Mouse (Mus musculus) adrenal gland, postnatal 10 days (tissue): Measurements from ENCODE around the gene Nrg4. TPM values are rescaled to one million over a fixed set of nuclear protein-coding genes. Genes with fewer than 3 reads are reported as not detected.

ENCODE experiments used
- DNase-seq: peaks from one replicate; pipeline ENCODE4 v3.0.0; 2021; ENCODE audit warnings: mixed read lengths
- total RNA-seq, 2 experiments: library from RNA; stranded (reverse); gene quantifications; 2 replicates each; pipeline ENCODE4 v1.2.3; 2021

The Nrg4 gene
- total RNA-seq, 2 experiments from 2014 or later, result 33.3 to 38.9 TPM

GRCm38 (mm10) chr9:55322641-55323040 lies 4.0 kb downstream of the Nrg4 start:
- no peak for DNase-seq

DNA sequence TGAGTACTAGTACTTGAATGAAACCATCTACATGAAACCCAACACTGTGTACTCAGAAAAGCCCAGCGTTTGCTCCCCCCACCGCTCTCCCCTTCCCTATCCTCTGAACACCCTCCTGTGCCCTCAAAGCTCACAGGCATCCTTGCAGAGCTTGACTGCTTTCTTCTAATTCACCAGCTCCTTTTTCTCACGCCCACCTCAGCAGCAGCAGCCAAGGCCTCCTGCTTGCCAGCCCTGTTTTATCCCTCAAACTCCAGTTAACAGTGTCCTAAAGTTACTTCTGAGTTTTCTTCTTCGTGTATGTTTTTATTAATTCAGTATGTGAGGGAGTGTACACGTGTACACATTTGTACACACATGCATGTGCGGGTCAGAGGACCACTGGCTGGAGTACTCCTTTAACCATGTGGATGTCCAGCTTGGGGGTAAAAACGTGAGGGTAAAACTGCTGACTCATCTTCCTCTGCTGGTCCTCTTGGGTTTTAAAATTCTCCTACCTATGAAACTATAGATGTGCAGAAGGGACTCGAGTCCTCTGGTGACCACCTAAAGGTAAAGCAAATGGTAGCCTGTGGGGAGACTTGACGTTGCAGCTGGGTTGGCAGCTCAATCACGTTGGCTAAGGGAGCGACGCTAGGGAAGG lies 12.9 kb downstream of the Nrg4 start:
- DNase-seq, result no peak

DNA sequence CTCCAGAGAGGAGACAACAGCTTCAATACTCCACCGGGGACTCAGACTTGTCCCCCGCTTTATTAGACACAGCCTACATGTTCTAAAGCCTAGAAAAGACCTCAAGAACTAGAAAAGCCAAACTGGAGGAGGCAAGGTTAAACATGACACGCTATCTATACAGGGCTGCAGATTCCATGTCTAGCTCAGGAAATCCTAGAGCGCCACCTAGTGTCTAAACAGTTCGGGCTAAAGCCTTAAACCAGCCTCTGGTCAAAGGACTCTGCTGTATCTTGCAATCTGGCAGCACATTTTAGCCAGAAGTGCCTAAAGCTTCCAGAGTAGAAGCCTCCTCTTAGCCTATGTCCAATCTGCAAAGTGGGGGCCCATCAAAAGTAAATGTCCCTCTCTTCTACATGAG lies 15.1 kb downstream of the Nrg4 start:
- peak; percentile 85 for DNase-seq

DNA sequence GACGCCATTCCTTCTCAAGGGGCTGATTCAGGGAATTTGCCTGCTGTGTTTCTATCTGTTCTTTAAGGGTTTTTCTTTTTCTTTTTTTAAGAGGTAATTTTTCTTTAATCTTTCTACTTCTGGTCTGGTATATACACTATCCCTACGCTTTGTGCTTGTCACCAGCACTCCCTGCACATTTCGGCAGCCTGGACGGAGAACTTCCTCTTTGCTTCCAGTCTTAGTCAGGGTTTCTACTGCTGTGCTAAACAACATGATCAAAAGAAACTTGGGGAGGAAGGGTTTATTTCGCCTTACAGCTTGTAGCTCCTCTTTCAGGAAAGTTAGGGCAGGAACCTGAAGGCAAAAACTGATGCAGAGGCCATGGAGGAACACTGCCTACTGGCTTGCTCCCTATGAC lies 18.2 kb downstream of the Nrg4 start:
- no peak for DNase-seq

- no peak for DNase-seq
Measured at GRCm38 (mm10) chr9:55307557-55307956, 19.1 kb downstream of the Nrg4 start.

DNA sequence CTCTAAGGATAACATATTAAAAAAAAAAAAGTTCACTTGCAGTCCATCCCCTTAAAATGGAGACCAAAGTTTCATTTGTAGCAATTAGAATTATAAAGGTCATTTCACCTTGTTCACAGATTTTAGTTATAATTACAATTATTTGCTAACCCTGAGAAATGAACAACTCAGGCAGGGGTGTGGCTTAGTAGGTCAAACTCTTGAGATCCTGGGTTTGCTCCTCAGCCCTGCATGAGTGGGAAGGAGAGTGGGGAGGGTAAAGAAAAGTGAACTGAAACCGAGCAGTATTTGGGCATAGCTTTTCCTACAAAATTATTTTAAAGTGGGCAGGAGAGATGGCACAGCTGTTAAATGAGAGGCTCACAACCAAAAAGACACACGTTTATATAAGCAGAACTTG lies 19.6 kb downstream of the Nrg4 start:
- DNase-seq, result no peak

DNA sequence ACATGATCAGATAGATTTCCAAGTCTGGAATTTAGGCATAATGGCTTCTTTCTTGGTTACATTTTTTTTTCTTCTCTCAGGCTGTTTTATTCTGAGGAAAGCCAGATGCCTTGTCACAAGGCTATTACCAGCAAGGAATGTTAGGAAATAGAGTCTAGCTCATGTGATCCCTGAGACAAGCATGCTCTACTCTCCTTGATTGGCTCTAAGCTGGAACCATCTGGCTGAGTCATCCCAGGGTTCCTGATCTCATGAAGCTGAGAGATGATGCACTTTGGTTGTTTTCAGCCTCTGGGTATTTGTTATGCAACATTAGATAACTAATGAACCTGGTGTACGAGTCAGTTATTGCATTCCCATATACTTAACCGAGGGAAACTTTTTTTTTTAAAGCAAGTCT lies 30.4 kb downstream of the Nrg4 start:
- DNase-seq, result no peak

- DNase-seq, result no peak
Measured at GRCm38 (mm10) chr9:55291966-55292365, 34.7 kb downstream of the Nrg4 start.

GRCm38 (mm10) chr9:55289475-55290198 lies 37.0 kb downstream of the Nrg4 start:
- no peak for DNase-seq

DNA sequence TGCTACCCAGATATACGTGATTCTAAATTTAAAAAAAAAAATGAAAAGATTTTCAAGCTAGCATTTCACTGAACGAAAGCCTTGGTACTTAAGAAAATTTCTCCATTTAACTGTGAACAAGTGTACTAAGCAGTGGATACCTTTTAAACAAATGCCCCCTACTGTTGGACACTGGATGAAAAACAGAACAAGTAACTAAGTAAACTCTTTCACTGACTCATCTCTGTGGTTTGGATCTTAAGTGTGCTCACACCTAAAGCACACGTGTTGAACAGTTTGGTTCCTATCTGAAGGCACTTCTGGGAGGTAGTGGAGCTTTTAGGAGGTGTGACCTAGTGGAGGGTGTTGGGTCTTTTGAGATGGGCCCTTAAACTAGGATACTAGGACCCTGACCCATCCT lies 41.4 kb downstream of the Nrg4 start:
- no peak for DNase-seq

GRCm38 (mm10) chr9:55283516-55283915 lies 43.1 kb downstream of the Nrg4 start:
- DNase-seq, result peak; percentile 75

DNA sequence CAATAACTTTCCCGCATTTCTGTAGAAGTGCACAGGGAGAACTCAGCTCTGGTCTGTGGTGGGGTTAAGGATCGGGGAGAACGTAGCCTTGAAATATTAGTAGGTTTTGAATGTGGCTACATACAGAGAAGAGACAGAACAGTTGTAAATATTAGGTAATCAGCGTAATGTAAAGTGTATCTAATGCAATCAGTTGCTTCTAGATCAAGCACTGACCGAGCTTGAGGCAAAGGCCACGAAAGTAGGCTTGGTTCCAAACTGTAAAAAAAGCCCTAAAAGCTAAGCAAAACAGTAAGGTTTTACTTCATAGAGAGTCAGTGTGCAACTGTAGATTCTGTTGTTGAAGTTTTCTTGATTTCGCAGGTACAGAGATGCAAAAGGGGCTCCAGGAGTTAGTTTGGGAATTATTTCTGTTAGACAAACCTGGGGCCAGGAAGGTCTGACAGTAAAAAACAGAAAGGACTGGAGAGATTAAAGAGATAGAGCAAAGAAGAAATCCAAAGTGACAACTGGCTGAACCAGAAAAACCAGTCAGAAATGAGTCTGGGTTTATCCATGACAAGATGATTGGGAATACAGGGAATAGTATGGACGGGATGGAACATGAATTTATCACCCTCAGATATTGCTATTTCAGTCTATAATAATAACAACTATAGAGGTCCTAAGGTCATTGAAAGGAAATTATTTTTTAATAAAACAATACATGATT lies 47.4 kb downstream of the Nrg4 start:
- DNase-seq, result no peak

DNA sequence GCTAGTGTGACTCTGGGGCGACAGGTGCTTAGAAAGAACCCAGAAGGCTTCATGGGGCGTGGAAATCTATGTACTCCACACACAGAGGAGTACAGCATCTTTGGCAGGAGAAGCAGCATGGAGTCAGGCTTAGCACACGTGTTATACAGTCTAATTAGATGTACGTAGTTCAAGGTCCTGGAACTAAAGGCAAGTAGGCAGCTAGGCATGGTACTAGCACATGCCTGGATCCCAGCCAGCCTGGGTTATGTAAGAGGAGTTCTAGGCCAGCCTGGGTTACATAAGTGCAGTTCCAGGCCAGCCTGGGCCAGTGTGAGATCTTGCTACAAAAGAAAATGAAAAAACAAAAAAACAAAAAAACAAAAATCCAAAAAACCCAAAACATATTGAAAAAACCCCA lies 49.1 kb downstream of the Nrg4 start:
- peak; percentile 82 for DNase-seq

- no peak for DNase-seq
Measured at GRCm38 (mm10) chr9:55273906-55274305, 52.7 kb downstream of the Nrg4 start.

DNA sequence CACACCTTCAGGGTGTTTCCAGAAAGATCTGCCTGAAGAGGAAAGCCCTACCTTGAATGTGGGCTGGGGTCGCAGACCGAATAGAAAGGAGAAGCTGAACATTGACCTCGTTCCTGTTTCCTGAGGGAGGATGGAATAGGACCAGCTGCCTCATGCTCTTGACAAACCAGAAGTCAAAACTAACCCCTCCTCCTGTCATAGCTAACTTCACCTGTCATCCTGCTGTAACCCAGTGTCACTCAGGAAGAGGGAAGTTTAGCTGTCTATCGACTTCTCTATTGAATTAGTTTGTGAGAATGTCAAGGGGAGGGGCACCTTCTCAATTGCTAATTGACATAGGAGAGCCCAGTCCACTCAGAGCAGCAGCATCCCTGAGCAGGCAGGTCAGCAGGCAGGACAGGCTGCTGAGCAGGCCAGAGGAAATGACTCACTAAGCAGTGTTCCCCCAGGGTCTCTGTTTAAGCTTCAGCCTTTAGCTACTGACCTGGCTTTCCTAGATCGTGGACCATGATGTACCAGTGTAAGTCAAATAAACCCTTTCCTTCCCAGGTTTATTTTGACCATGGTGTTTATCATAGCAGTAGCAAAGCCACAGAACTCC lies 54.6 kb downstream of the Nrg4 start:
- no peak for DNase-seq

DNA sequence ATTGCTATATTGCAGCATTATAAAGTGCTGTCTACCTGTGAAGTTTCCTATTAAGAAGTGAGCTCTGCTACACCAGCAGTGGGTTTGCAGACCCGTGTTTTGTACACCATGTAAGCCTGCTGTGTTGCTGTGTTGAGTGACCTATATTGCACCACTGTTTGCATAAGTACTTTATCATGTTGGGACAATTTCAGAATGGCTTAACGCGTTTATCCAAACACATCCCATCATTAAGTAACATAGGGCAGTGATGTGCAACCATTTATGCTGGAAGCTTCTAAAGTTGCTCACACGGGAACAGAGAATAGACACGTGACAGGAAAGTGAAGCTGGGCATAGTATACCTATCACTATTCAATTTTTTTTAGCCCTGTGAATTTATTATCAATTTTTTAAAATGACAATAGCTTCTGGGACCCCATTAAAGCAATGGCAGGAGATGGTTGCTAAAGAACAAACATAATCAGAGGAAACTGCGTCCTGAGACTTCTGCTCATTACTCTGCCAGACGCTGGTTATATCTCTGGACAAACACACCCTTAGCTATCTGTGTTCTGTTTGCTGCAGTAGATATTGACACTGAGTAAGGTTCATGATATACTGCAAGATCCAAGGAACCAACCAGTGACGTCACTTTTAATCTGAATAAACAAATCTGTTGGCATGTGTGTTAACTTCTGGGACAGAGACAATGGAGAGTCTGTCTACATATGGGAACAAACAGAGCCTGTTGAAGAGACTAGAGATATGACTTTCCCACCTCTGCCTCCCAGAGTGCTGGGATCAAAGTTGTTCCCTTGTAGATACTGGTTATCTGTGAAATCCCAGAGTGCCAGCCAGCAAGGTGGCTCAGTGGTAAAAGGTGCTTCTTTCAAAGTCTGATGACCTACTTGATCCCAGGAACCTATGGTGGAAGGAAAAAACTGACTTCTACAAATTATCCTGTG lies 62.0 kb downstream of the Nrg4 start:
- DNase-seq, result no peak

- no peak for DNase-seq
Measured at GRCm38 (mm10) chr9:55259741-55260140, 66.9 kb downstream of the Nrg4 start.

GRCm38 (mm10) chr9:55257105-55257504 lies 69.5 kb downstream of the Nrg4 start:
- DNase-seq, result no peak

GRCm38 (mm10) chr9:55255604-55256003 lies 71.0 kb downstream of the Nrg4 start:
- DNase-seq, result peak; percentile 46

DNA sequence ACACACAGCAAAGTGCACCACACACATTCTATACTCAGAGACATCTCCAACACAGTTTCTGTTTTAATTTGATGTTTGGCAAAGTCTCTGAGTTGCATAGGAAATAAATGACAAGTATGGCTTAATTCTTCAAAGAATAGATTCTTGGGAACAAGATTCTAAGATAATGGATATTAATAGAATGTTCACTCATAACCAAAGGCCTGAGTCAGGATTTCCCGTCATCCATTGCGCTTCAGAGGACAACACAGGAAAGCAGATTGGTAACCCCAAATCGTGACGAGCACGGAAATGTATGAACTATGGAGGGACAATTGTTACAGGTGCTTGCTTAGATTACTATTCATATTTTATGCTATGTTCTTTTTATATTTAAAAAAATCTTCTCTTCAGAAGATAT lies 71.6 kb downstream of the Nrg4 start:
- DNase-seq, result no peak

DNA sequence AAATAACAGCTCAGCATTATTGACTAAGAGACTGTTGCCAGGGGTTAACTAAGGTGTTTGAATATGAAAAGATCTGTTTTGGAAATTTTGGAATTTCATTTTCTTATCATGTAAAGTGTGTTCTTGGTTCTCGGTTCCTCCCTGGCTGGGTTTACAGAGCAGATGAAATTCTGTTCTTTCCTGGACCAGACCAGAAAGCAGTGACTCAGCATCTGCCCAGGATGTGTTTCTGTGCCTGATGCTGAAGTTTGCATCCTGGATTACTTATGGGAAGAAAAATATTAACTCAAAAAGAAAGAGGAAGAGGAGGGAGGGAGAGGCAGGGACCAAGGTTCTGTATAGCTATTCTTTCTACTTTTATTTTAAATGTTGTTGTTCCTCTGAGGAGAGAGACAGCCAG lies 72.8 kb downstream of the Nrg4 start:
- DNase-seq, result no peak

DNA sequence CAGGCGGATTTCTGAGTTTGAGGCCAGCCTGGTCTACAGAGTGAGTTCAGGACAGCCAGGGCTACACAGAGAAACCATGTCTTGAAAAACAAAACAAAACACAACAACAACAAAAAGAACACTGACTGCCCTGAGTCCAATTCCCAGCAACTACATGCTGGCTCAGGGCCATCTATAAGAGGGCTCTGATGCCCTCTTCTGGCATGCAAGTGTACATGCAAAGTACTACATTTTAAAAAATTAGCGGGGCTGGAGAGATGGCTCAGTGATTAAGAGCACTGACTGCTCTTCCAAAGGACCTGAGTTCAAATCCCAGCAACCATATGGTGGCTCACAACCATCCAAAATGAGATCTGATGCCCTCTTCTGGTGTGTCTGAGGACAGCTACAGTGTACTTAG lies 74.5 kb downstream of the Nrg4 start:
- DNase-seq, result peak; percentile 19
